Mouse (Mus musculus): ENCODE results near the gene Sdhc. TPM values are rescaled to one million over a fixed set of nuclear protein-coding genes. Genes with fewer than 3 reads are reported as not detected.
"Not testable (repeated sequence)": the region's sequence is repeated elsewhere in the genome, so short reads cannot be mapped to it uniquely, and the experiment has no call there.

The Sdhc gene
- total RNA-seq, 2 experiments from 2014 or later: 1,121 to 1,186 TPM

DNA sequence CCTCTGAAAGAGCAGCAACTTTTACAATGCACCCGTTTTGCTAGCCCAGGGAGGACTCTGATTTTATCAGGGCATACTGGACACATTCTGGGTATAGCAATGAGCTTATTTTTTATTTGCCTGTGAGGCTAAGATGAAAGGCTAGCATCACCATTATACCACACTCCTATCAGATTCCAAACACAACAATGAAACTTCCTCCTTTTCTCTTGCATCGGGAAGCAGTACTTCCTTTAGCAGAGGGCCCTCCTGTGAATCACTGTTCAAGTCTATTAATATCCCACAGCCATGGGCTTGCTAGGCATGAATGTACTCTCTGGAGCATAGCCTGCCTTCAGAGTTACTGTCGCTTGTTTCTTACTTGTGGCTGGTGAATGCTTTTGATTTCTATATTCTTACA lies 20.7 kb upstream of the Sdhc start:
- no peak for DNase-seq (ENCODE audit: low spot score)
- intact Hi-C loops (cut with DNase I): no loop called here

- no peak for DNase-seq (ENCODE audit: low spot score)
- intact Hi-C loops (cut with DNase I): no loop called here
Measured at GRCm38 (mm10) chr1:171169913-171170312, 19.5 kb upstream of the Sdhc start.

- DNase-seq (ENCODE audit: low spot score): no peak
- intact Hi-C loops (cut with DNase I): no loop called here
Measured at GRCm38 (mm10) chr1:171168906-171169305, 18.5 kb upstream of the Sdhc start.

DNA sequence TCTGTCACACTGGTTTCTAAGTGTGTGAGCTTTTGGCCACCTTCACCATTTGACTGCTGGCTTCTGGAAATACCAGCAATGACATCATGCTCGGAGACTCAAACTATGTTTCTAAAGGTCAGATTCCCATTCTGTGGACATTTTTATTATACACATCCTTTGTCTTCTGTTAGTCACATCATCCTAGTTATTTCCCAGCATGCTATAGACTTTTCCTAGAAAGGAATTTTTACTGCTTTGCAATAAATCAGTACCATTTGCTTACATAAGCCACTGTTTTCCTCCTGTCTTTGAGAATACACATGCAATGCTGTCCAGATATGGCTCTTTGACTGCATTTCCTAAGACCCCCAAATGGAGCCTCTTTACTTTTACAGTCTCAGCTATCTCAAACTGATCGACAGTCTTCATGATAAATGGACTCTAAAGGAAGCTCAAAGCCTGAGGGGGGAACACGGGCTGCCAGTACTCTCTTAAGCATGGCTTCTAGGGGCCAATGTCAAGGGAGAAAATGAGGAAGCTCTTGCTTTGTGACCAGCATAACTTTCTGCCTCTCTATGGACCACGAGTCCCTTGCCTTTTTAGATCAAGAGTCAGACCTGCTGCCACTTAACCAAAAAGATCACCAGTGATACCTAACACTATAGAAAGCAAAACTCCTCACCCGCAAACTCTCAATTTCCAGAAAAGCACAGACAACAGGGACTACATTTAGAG lies 15.4 kb upstream of the Sdhc start:
- intact Hi-C loops (cut with DNase I): loop anchor here (1.0 to 2.0 kb wide), 2 partner anchors 29 to 55 kb away; no protein-coding TSS in a partner anchor
- DNase-seq (ENCODE audit: low spot score): no peak

DNA sequence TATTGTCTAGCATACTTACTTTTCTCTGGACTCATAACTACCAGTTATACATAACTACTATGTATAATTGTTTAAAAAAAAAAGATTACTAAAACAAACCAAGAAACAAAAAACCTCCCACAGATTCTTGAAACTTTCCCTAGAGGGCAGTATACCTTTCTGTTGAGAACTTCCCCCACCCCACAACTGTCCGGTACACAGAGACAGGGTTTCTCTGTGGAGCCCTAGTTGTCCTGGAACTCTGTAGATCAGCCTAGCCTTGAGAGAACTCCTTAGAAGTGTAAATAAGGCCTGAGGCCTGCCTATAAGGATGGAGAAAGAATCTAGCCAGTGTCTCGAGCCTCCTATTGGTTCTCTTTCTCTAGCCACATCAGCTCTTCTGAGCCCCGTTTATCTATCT lies 13.9 kb upstream of the Sdhc start:
- no peak for DNase-seq (ENCODE audit: low spot score)

DNA sequence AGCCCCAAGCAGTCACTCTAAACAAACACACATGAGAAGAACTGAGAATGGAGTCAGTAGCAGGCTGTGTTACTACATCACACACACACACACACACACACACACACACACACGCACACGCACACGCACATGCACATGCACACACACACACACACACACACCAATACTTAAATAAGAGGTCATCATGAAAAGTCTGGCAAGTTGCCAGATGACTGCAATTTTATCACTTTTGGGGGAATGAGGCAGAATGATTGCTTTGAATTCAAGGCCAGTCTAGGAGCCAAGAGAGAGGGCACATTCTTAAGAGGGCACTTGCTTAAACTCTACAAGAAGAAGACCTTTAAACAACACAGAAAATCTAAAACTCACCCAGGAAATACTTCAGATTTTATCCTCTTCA lies 12.1 kb upstream of the Sdhc start:
- intact Hi-C loops (cut with DNase I): no loop called here
- no peak for DNase-seq (ENCODE audit: low spot score)

More for the DNA sequence above, 13.9 kb upstream of the Sdhc start:
- intact Hi-C loops (cut with DNase I): no loop called here

DNA sequence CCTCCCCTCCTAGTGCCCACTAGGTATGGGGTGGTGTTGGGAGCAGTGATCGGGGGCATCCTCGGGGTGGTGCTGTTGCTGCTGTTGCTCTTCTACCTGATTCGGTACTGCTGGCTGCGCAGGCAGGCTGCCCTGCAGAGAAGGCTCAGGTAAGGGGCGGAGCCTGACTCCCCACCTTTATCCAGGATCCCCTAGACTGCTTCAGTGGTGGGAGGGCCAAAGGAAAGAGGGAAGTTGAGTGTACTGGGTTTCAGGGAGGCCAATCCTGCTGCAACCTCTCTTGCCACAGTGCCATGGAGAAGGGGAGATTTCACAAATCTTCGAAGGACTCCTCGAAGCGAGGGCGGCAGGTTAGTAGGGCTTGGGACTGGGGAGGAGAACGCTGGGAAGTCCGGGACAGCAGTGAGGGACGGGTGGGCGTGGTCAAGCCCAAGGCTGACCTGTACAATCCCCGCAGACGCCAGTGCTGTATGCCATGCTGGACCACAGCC lies 9.1 kb upstream of the Sdhc start:
- no peak for DNase-seq (ENCODE audit: low spot score)
- intact Hi-C loops (cut with DNase I): no loop called here

DNA sequence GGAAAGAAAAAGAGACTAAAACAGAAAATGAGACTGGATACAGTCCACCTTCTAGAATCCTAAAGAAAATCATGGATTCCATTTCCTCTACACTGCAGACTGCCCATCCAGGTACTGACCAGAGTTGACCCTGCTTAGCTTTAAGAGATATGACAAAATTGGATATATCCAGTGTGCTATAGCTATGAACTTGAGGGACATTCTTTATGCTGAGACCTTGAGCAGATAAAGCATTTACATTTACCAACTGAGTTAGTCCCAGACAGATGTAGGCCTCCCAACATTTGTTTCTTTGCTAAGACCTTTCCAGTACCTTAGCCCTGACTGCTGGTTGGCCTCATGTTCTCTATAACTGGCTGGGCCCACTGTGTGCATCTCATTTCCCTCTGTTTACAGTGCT lies 7.6 kb upstream of the Sdhc start:
- intact Hi-C loops (cut with DNase I): no loop called here
- no peak for DNase-seq (ENCODE audit: low spot score)

DNA sequence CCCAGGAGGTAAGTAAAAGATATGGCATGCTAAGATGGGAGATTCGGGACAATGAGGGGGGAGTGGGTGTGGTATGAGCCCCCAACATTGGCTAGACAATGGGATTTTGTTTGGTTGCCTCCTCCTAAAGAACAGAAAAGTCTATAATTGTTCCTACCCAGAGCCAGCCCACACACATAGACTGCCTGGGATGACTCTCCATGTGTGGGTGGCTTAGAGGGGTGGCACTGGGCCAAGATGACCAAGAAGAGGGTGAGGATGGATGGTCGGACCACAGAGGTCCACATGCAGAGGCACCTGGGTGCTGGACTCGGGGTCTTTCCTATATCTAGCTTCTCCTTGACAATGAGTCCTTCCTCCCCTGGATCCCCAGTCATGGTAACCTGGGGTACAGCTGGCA lies 6.2 kb upstream of the Sdhc start:
- DNase-seq (ENCODE audit: low spot score): no peak
- intact Hi-C loops (cut with DNase I): no loop called here

DNA sequence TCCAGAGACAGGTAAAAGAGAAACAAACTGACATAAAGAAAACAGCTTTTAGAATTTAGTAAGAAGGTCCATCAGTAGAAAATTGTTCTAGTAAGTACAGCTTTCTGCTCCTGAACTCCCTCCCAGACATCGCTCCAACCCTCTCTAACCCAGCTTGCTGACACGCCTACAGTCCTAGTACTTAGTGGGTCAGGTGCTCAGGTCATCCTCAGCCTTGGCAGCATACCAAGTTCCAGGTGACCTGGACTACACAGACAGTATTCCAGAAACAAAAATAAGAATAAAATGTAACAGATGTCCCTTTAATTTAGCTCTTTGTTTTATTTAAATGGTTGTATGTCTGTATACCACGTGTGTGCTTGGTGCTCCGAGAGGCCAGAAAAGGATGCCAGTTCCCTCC lies 1.6 kb upstream of the Sdhc start:
- DNase-seq (ENCODE audit: low spot score): no peak
- intact Hi-C loops (cut with DNase I): loop anchor here (5.0 kb wide), 1 partner anchor 35 kb away; no protein-coding TSS in a partner anchor

GRCm38 (mm10) chr1:171150838-171151391 lies 512 bp upstream of the Sdhc start:
- no peak for DNase-seq (ENCODE audit: low spot score)
- intact Hi-C loops (cut with DNase I): loop anchor here (5.0 kb wide), 1 partner anchor 34 kb away; no protein-coding TSS in a partner anchor

GRCm38 (mm10) chr1:171142981-171143380 lies 7.4 kb downstream of the Sdhc start:
- intact Hi-C loops (cut with DNase I); DNase-seq (ENCODE audit: low spot score): not testable (repeated sequence)

DNA sequence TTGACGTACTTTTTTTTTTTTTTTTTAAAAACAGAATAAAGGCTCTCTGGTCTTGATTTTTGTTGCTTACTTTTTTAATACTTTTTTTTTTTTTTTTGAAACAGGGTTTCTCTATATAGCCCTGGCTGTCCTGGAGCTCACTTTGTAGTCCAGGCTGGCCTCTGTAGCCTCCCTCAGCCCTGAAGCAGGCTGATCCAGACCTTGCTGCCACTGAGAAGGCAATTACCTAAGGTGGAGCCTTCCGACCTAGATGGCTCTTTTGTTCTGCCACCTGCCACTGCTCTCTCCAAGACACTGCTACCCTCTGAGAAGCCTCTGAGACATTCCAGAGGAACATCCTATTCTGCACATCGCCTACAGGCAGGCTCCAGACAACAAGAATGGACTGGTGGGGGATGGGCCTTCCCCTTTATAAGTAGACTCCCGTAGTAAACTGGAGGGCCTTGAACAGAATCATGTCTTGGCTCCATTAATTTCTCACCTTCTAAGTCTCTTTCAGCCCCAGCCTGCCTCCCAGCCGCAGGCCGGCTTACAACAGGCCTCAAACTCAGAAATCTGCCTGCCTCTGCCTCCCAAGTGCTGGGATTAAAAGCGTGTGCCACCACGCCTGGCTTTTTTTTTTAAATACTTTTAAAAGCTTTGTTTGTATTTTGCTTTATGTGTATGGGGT lies 12.8 kb downstream of the Sdhc start:
- DNase-seq (ENCODE audit: low spot score); intact Hi-C loops (cut with DNase I): not testable (repeated sequence)

- DNase-seq (ENCODE audit: low spot score): no peak
- intact Hi-C loops (cut with DNase I): no loop called here
Measured at GRCm38 (mm10) chr1:171135600-171135999, 14.8 kb downstream of the Sdhc start.

- intact Hi-C loops (cut with DNase I): no loop called here
- DNase-seq (ENCODE audit: low spot score): no peak
Measured at GRCm38 (mm10) chr1:171130971-171131370, 19.4 kb downstream of the Sdhc start.

DNA sequence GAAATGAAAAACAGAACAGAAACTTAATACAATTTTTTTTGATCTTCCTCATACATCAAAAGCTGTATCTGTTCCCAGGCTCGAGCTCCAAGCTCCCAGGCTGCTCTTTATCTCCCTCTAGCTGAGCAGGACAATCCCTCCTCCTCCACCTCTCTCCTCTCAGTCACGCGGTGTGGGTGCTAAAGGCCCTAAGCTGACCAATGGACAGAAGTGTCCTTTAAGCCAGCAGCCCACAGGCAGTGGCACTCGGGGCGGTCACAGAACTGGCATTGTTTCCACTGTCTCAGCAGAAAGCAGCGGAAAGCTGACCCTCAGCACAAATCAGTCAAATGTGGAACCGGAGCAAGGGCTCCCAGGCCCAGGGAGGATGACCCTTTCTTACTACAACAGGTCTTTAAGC lies 21.2 kb downstream of the Sdhc start:
- peak; percentile 31 for DNase-seq (ENCODE audit: low spot score)
- intact Hi-C loops (cut with DNase I): no loop called here

DNA sequence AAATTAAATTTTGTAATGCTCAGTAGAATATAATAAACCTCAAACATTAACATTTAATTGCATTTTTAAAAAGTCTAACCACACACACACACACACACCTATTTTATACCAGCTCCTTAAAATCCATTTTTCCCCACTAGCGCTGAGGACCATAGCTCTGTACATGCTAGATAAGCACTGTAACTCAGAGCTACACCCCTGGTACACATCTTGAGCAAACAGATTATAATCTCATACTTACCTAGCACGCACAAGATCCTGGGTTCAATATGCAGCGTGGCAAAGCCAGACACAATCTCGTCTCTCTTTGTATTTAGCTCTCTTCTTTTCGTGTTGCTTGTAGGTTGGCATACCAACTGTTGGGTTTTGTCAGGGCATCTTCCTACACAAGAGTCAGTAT lies 26.0 kb downstream of the Sdhc start:
- DNase-seq (ENCODE audit: low spot score): no peak
- intact Hi-C loops (cut with DNase I): no loop called here

- intact Hi-C loops (cut with DNase I): no loop called here
- DNase-seq (ENCODE audit: low spot score): no peak
Measured at GRCm38 (mm10) chr1:171122932-171123331, 27.5 kb downstream of the Sdhc start.

DNA sequence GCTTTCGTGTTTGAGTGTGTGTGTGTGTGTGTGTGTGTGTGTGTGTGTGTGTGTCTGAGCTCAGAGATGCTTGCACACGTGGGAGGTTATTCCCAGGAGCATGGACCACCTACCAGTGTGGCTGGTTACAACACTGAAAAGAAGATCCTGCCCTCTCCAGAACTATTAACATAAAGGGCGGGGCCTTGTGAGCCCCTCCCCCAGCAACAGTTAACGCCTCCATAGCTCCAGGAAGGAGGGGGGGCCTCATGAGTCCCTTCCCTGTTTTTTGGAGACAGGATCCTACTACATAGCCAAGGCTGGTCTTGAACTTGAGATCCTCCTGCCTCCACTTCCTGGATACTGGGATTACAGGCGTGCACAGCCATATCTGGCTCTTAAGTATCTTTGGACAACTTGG lies 28.6 kb downstream of the Sdhc start:
- no peak for DNase-seq (ENCODE audit: low spot score)
- intact Hi-C loops (cut with DNase I): no loop called here

GRCm38 (mm10) chr1:171120893-171121292 lies 29.5 kb downstream of the Sdhc start:
- DNase-seq (ENCODE audit: low spot score): no peak
- intact Hi-C loops (cut with DNase I): no loop called here

DNA sequence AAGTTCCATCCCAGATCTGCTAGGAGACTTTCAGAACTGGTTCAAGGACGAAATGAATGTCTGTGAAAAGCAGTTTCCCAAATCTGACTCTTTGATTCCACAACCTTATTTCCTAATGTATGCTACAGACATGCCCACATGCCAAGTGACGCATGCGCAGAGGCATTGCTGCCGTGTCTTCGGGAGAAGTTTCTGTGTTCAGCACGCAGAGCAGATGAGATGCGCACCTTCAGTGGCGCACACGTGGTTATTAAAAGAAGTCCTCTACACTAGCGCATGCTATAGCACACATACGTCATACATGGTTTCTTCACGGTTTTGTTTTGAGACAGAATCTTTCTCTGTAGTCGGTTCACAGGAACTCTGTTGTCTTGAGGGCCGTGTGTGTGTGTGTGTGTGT lies 31.0 kb downstream of the Sdhc start:
- no peak for DNase-seq (ENCODE audit: low spot score)
- intact Hi-C loops (cut with DNase I): loop anchor here (2.0 to 10.0 kb wide), 5 partner anchors 33 to 355 kb away; partner anchors contain the start of genes Mpz and Sdhc

Measured in heart, postnatal 25 days (tissue).